Comparison of ENCODE assay signal across 8 mouse cellular contexts in the genomic region with DNA sequence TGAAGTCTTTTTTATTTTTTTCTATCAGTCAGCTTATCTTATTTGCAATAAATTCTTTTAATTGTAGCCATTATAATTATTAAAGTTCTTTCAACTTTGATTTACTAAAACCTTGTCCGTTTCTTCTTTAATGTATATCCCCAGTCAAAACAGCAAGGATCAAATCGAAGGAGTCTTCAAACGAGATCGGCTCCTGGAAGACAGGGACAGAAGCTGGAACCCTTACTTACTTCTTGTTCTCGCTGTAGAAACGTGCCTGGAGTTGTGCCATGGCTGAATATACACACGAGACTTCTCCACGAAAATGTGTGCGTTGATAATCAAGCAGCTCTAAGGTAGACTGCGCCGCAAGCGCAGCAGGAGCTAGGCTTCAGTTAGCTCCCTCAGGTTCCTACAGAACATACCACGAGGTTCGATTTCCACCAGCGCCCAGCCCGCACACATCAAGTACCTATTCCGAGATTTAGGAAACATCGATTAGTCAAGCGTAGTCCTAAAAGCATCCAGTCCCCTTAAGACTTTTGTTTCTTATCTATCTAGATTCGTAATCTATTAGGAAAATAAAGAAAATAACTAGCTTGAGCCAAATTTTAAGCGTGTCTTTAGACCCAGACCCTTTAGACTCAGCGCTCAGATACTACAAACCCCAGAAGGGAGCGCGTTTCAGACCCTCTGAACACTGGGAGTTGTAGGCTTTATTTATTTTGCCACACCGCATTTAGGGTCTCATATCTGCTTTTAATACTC. TPM values are rescaled to one million over a fixed set of nuclear protein-coding genes. Genes with fewer than 3 reads are reported as not detected.
DNase-seq lines count a peak whose midpoint lies in the region; ATAC-seq and TF ChIP-seq lines count a peak whose summit lies in the region.

No protein-coding gene starts in this region.

- H3K9ac ChIP-seq in liver, embryonic 16.5 days (ENCODE audit: low read depth, low read length): peak overlapping the region; percentile 97
- peak overlapping the region; percentile 97 for H3K9ac ChIP-seq in neural tube, embryonic 13.5 days

- no peaks in the 10 kb centered on the region for H3K4me1 ChIP-seq in brown adipose tissue, adult 24 weeks (ENCODE audit: control insufficient read depth, insufficient read depth, insufficient read length, low read length)
- H3K4me1 ChIP-seq in forebrain, embryonic 10.5 days: peaks cover 17% of the 10 kb centered on the region
- H3K4me1 ChIP-seq in liver, embryonic 16.5 days (ENCODE audit: control insufficient read depth, low read depth, low read length): peaks cover 4% of the 10 kb centered on the region
- peaks cover 12% of the 10 kb centered on the region for H3K4me1 ChIP-seq in neural tube, embryonic 13.5 days (replicated peaks)
- H3K4me1 ChIP-seq in testis, adult 2 months (ENCODE audit: control insufficient read depth, insufficient read depth, low read length): peaks cover 2% of the 10 kb centered on the region; the same call in 1 of the 2 replicates

- peak; percentile 51 to 69 for DNase-seq in CD8-positive naive resting alpha-beta T cell, adult 2 months (ENCODE audit: low read depth in 2 of 2, low spot score in 2 of 2)
- peak; percentile 68 for DNase-seq in forebrain, embryonic 10.5 days (ENCODE audit: extremely low spot score, low spot score)
- peak; percentile 76 to 79 for DNase-seq in heart, postnatal 10 days
- DNase-seq in large intestine, adult 2 months (ENCODE audit: low read depth, low spot score): peak; percentile 78

- peaks cover 30% of the 10 kb centered on the region for H3K36me3 ChIP-seq in forebrain, embryonic 10.5 days (replicated peaks)
- H3K36me3 ChIP-seq in liver, embryonic 16.5 days (ENCODE audit: control insufficient read depth, insufficient read depth): peaks cover 3% of the 10 kb centered on the region; the same call in 1 of the 2 replicates
- peaks cover 16% of the 10 kb centered on the region for H3K36me3 ChIP-seq in neural tube, embryonic 13.5 days
- H3K36me3 ChIP-seq in testis, adult 2 months (ENCODE audit: control insufficient read depth, insufficient read depth, low read length): 0 out of 2 replicates have a peak, but pooled peaks cover 1% of the 10 kb centered on the region

- H3K4me3 ChIP-seq in brown adipose tissue, adult 24 weeks (ENCODE audit: insufficient read depth, low read depth, low read length): peak overlapping the region; percentile 84
- peak overlapping the region; percentile 97 for H3K4me3 ChIP-seq in forebrain, embryonic 10.5 days
- peak overlapping the region; percentile 94 for H3K4me3 ChIP-seq in liver, embryonic 16.5 days (ENCODE audit: low read depth, low read length)
- peak overlapping the region; percentile 94 for H3K4me3 ChIP-seq in neural tube, embryonic 13.5 days
- H3K4me3 ChIP-seq in testis, adult 2 months (ENCODE audit: control insufficient read depth, low read depth, low read length): peak overlapping the region; percentile 93

- ATAC-seq in liver, embryonic 16.5 days (ENCODE audit: low read depth): peak; percentile 71
- peak; percentile 92 for ATAC-seq in neural tube, embryonic 13.5 days (ENCODE audit: low read depth)

- peak overlapping the region; percentile 89 for H3K27ac ChIP-seq in brown adipose tissue, adult 24 weeks (replicated peaks; ENCODE audit: low read depth, low read length)
- peak overlapping the region; percentile 97 for H3K27ac ChIP-seq in forebrain, embryonic 10.5 days
- H3K27ac ChIP-seq in liver, embryonic 16.5 days (ENCODE audit: low read length): peak overlapping the region; percentile 98
- peak overlapping the region; percentile 99 for H3K27ac ChIP-seq in neural tube, embryonic 13.5 days (replicated peaks)
- H3K27ac ChIP-seq in testis, adult 2 months (ENCODE audit: control insufficient read depth, insufficient read depth, low read depth, low read length): peak overlapping the region; percentile 95

- H3K4me2 ChIP-seq in liver, embryonic 16.5 days (ENCODE audit: low read depth, low read length): peak overlapping the region; percentile 88
- H3K4me2 ChIP-seq in neural tube, embryonic 13.5 days: peak overlapping the region; percentile 72

- H3K9me3 ChIP-seq in forebrain, embryonic 10.5 days: no peaks in the 10 kb centered on the region
- H3K9me3 ChIP-seq in liver, embryonic 16.5 days (replicated peaks; ENCODE audit: control insufficient read depth, low read length): no peaks in the 10 kb centered on the region
- no peaks in the 10 kb centered on the region for H3K9me3 ChIP-seq in neural tube, embryonic 13.5 days

- WGBS in forebrain, embryonic 10.5 days: under 1% methylated on average over 25 of the region's 25 CpGs
- WGBS in large intestine, adult 2 months: under 1% methylated on average over 25 of the region's 25 CpGs
- under 1% methylated on average over 25 of the region's 25 CpGs for WGBS in liver, embryonic 16.5 days (ENCODE audit: insufficient replicate concordance)
- WGBS in neural tube, embryonic 13.5 days: 0% methylated on average over 25 of the region's 25 CpGs

- peak; percentile 52; the same call in 1 of the 2 replicates for TF ChIP-seq POLR2A in testis, adult 2 months (IDR thresholded peaks at IDR 0.05; ENCODE audit: control insufficient read depth, low read depth, low read length)

- intact Hi-C loops in heart, postnatal 10 days (cut with DNase I): loop anchor here (10.0 kb wide), 1 partner anchor 213 kb away; no protein-coding TSS in a partner anchor

- H3K27me3 ChIP-seq in forebrain, embryonic 10.5 days (ENCODE audit: poor library complexity, severe bottlenecking): no peaks in the 10 kb centered on the region
- H3K27me3 ChIP-seq in liver, embryonic 16.5 days (ENCODE audit: control insufficient read depth, insufficient read depth, low read depth, low read length): no peaks in the 10 kb centered on the region
- H3K27me3 ChIP-seq in neural tube, embryonic 13.5 days: no peaks in the 10 kb centered on the region
- H3K27me3 ChIP-seq in testis, adult 2 months (ENCODE audit: control insufficient read depth, insufficient read depth, low read length): no peaks in the 10 kb centered on the region

- TF ChIP-seq CTCF in testis, adult 2 months (IDR thresholded peaks at IDR 0.05; ENCODE audit: control insufficient read depth, insufficient read depth, insufficient replicate concordance, low read depth, low read length): no peak

RNA-seq across cellular contexts. Expression of a gene that starts 0.6 kb away (rescaled TPM):
- 5.0 and 8.2 TPM in 2 replicates for polyA plus RNA-seq in brown adipose tissue, adult 24 weeks (2012; ENCODE audit: insufficient read depth, insufficient read length, missing spikeins)
- 5.3 and 5.8 TPM in 2 replicates for polyA plus RNA-seq in forebrain, embryonic 10.5 days (2016; fragmentation: Nextera tagmentation; extraction: Ambion mirVana)
- 1 to 10 TPM; 7.4 to 9.3 TPM for total RNA-seq in heart, postnatal 10 days (2021)
- 0.90 and 1.4 TPM in 2 replicates for polyA plus RNA-seq in large intestine, adult 2 months (2012; rRNA removed)
- polyA plus RNA-seq in liver, embryonic 16.5 days (2015; fragmentation: Nextera tagmentation; extraction: Ambion mirVana): 1.9 TPM in 2 replicates
- polyA plus RNA-seq in neural tube, embryonic 13.5 days (2015; fragmentation: Nextera tagmentation; extraction: Ambion mirVana): 7.9 and 8.3 TPM in 2 replicates
- 15.3 and 18.3 TPM in 2 replicates for polyA plus RNA-seq in testis, adult 2 months (2012; rRNA removed)

RNA-seq across cellular contexts. Expression of a gene that starts 1.0 kb away (rescaled TPM):
- polyA plus RNA-seq in brown adipose tissue, adult 24 weeks (2012; ENCODE audit: insufficient read depth, insufficient read length, missing spikeins): 11.2 and 11.6 TPM in 2 replicates
- 71.9 and 74.4 TPM in 2 replicates for polyA plus RNA-seq in forebrain, embryonic 10.5 days (2016; fragmentation: Nextera tagmentation; extraction: Ambion mirVana)
- total RNA-seq in heart, postnatal 10 days (2021): 10 to 100 TPM; 11.2 to 11.9 TPM
- polyA plus RNA-seq in large intestine, adult 2 months (2012; rRNA removed): 4.2 and 6.1 TPM in 2 replicates
- 24.2 and 27.1 TPM in 2 replicates for polyA plus RNA-seq in liver, embryonic 16.5 days (2015; fragmentation: Nextera tagmentation; extraction: Ambion mirVana)
- 43.6 and 44.9 TPM in 2 replicates for polyA plus RNA-seq in neural tube, embryonic 13.5 days (2015; fragmentation: Nextera tagmentation; extraction: Ambion mirVana)
- 67.7 and 69.3 TPM in 2 replicates for polyA plus RNA-seq in testis, adult 2 months (2012; rRNA removed)

RNA-seq across cellular contexts. Expression of a gene that starts 54.5 kb away (rescaled TPM):
- polyA plus RNA-seq in brown adipose tissue, adult 24 weeks (2012; ENCODE audit: insufficient read depth, insufficient read length, missing spikeins): not detected in 2 replicates
- polyA plus RNA-seq in forebrain, embryonic 10.5 days (2016; fragmentation: Nextera tagmentation; extraction: Ambion mirVana): 0.97 and 1.3 TPM in 2 replicates
- total RNA-seq in heart, postnatal 10 days (2021): 1 to 10 TPM in 1 of 2 experiments, under 1 TPM in 1; 0.72 to 1.4 TPM
- 0.14 and 0.19 TPM in 2 replicates for polyA plus RNA-seq in large intestine, adult 2 months (2012; rRNA removed)
- polyA plus RNA-seq in liver, embryonic 16.5 days (2015; fragmentation: Nextera tagmentation; extraction: Ambion mirVana): 0.11 and 0.14 TPM in 2 replicates
- 33.1 and 33.4 TPM in 2 replicates for polyA plus RNA-seq in neural tube, embryonic 13.5 days (2015; fragmentation: Nextera tagmentation; extraction: Ambion mirVana)
- 47.9 and 53.0 TPM in 2 replicates for polyA plus RNA-seq in testis, adult 2 months (2012; rRNA removed)

Comparison
In these comparisons a context has a peak if more than half of its experiments do, and no peak if none do; other contexts are left out.
1. Peak in every context shown above with its lines: DNase-seq, ATAC-seq, H3K4me3 ChIP-seq and H3K27ac ChIP-seq.
2. RNA of a gene that starts 54.5 kb away (polyA plus RNA-seq): 47.9 to 53.0 TPM in testis, adult 2 months and 33.1 to 33.4 TPM in neural tube, embryonic 13.5 days; 0.97 to 1.3 TPM in forebrain, embryonic 10.5 days, 0.14 to 0.19 TPM in large intestine, adult 2 months, 0.11 to 0.14 TPM in liver, embryonic 16.5 days and not detected in brown adipose tissue, adult 24 weeks; every median in the first group is over 10 times any median in the second.